19 mouse cellular contexts compared by ENCODE assay signal in the genomic region with DNA sequence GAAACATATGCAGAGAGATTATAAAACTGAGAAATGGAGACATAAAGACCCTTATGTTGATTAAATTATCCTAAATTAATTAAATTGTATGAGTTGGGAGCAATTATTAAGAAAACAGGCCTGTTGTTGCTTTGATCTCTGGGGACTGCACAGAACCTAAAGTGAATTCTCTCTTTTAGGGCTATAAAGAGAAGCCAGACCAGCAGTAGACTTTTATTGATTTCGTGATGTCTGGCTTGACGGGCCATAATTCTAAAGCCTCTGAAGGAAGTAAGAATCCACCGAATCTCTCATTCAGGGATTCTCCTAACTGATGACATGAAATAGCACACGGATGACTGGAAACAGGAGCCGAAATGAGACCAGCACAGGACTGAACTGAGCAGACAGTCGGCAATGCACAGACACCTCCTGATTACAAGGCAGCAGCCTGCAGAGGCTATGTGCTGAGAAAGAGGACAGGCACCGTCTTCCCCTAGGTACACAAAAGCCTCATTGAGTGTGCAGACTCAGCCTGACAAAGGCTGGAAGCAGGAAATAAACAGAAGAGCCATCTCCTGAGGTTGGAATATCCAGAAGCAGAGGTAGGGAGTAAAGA. TPM values are rescaled to one million over a fixed set of nuclear protein-coding genes. Genes with fewer than 3 reads are reported as not detected.
DNase-seq lines count a peak whose midpoint lies in the region; ATAC-seq lines count a peak whose summit lies in the region.
"Had no signal": no experiment of that assay in that cellular context is flagged by ENCODE, and none has a peak within 500 bp of the region (broad histone marks: within the 10 kb centered on the region; RNA-seq: fewer than 3 reads in every experiment).

No protein-coding gene starts in this region.

- H3K27me3 ChIP-seq in hindbrain, embryonic 12.5 days, result no peaks in the 10 kb centered on the region
- H3K27me3 ChIP-seq in midbrain, embryonic 13.5 days, result no peaks in the 10 kb centered on the region
- H3K27me3 ChIP-seq: kidney, embryonic 15.5 days; limb, embryonic 15.5 days had no signal

- H3K4me1 ChIP-seq in hindbrain, embryonic 12.5 days, result no peaks in the 10 kb centered on the region
- 0 out of 2 replicates have a peak, but pooled peaks cover 6% of the 10 kb centered on the region for H3K4me1 ChIP-seq in midbrain, embryonic 13.5 days (replicated peaks)
- H3K4me1 ChIP-seq: kidney, embryonic 15.5 days; limb, embryonic 15.5 days had no signal

- no peaks in the 10 kb centered on the region for H3K36me3 ChIP-seq in hindbrain, embryonic 12.5 days
- H3K36me3 ChIP-seq in midbrain, embryonic 13.5 days, result no peaks in the 10 kb centered on the region
- H3K36me3 ChIP-seq: embryonic facial prominence, embryonic 10.5 days; kidney, embryonic 15.5 days; limb, embryonic 15.5 days had no signal

- WGBS in hindbrain, embryonic 12.5 days, result 59% methylated on average over 7 of the region's 7 CpGs
- 45% methylated on average over 7 of the region's 7 CpGs for WGBS in midbrain, embryonic 13.5 days

- peak; percentile 15 for DNase-seq in embryo, embryonic 10 days (ENCODE audit: low spot score)
- DNase-seq in embryo, embryonic 9.5 days (ENCODE audit: extremely low spot score), result no peak
- DNase-seq in spleen, postnatal 10 days (ENCODE audit: low spot score in 2 of 2), result no peak
- no peak for DNase-seq in kidney, postnatal 14 days
- no peak for DNase-seq in left cerebral cortex, adult 18-20 months (ENCODE audit: low spot score in 2 of 2)
- no peak for DNase-seq in layer of hippocampus, postnatal 25 days (ENCODE audit: extremely low spot score in 1 of 2, low spot score in 1 of 2)
- DNase-seq: adrenal gland, postnatal 10 days; cerebellum, adult 9-10 months; heart, adult 11 months; lung, adult 2 months; thymus, adult 2 months had no signal

- H3K9ac ChIP-seq in hindbrain, embryonic 12.5 days, result no peak overlapping the region
- H3K9ac ChIP-seq in midbrain, embryonic 13.5 days (replicated peaks), result peak overlapping the region; percentile 61
- H3K9ac ChIP-seq: kidney, embryonic 15.5 days; limb, embryonic 15.5 days had no signal

- peak overlapping the region; percentile 90 for H3K27ac ChIP-seq in hindbrain, embryonic 12.5 days
- H3K27ac ChIP-seq in midbrain, embryonic 13.5 days, result peak overlapping the region; percentile 85
- H3K27ac ChIP-seq: embryonic facial prominence, embryonic 10.5 days; kidney, embryonic 15.5 days; layer of hippocampus, adult 2 months; limb, embryonic 15.5 days had no signal

- ATAC-seq in hindbrain, embryonic 12.5 days (ENCODE audit: low FRiP score), result peak; percentile 82
- ATAC-seq in midbrain, embryonic 13.5 days, result peak; percentile 91

- H3K4me3 ChIP-seq in hindbrain, embryonic 12.5 days, result peak overlapping the region; percentile 18; the same call in 1 of the 2 replicates
- H3K4me3 ChIP-seq in midbrain, embryonic 13.5 days (replicated peaks), result peak overlapping the region; percentile 25
- H3K4me3 ChIP-seq: embryonic facial prominence, embryonic 10.5 days; erythroblast, embryonic 14.5 days; kidney, embryonic 15.5 days; layer of hippocampus, adult 2 months; limb, embryonic 15.5 days had no signal

- no peaks in the 10 kb centered on the region; the same call in 1 of the 2 replicates for H3K9me3 ChIP-seq in hindbrain, embryonic 12.5 days (replicated peaks)
- no peaks in the 10 kb centered on the region for H3K9me3 ChIP-seq in midbrain, embryonic 13.5 days
- H3K9me3 ChIP-seq: kidney, embryonic 15.5 days; limb, embryonic 15.5 days had no signal

- H3K4me2 ChIP-seq in hindbrain, embryonic 12.5 days (replicated peaks), result peak overlapping the region; percentile 33
- H3K4me2 ChIP-seq in midbrain, embryonic 13.5 days (replicated peaks), result peak overlapping the region; percentile 36
- H3K4me2 ChIP-seq: kidney, embryonic 15.5 days; limb, embryonic 15.5 days had no signal

RNA-seq across cellular contexts. Expression of a gene that starts 11.7 kb away (rescaled TPM):
- 17.5 and 18.0 TPM in 2 replicates for polyA plus RNA-seq in hindbrain, embryonic 12.5 days (2016; fragmentation: Nextera tagmentation; extraction: Ambion mirVana)
- polyA plus RNA-seq in midbrain, embryonic 13.5 days (2015; fragmentation: Nextera tagmentation; extraction: Ambion mirVana), result 26.8 and 29.6 TPM in 2 replicates
- 1 to 10 TPM; 1.3 to 1.5 TPM for total RNA-seq in left cerebral cortex, adult 18-20 months (2021)
- total RNA-seq in layer of hippocampus, postnatal 25 days (2021), result 1 to 10 TPM; 1.4 to 1.8 TPM
- total RNA-seq: gastrocnemius, adult 18-20 months had no signal
- polyA plus RNA-seq: lung, adult 2 months had no signal

RNA-seq across cellular contexts. Expression of a gene that starts 18.8 kb away (rescaled TPM):
- polyA plus RNA-seq in hindbrain, embryonic 12.5 days (2016; fragmentation: Nextera tagmentation; extraction: Ambion mirVana), result 275 and 288 TPM in 2 replicates
- polyA plus RNA-seq in midbrain, embryonic 13.5 days (2015; fragmentation: Nextera tagmentation; extraction: Ambion mirVana), result 536 and 604 TPM in 2 replicates
- total RNA-seq in left cerebral cortex, adult 18-20 months (2021), result 100 to 1,000 TPM; 109 to 118 TPM
- total RNA-seq in layer of hippocampus, postnatal 25 days (2021), result 100 to 1,000 TPM; 120 to 150 TPM

RNA-seq across cellular contexts. Expression of a gene that starts 54.8 kb away (rescaled TPM):
- 19.1 and 21.0 TPM in 2 replicates for polyA plus RNA-seq in hindbrain, embryonic 12.5 days (2016; fragmentation: Nextera tagmentation; extraction: Ambion mirVana)
- polyA plus RNA-seq in midbrain, embryonic 13.5 days (2015; fragmentation: Nextera tagmentation; extraction: Ambion mirVana), result 23.5 and 26.4 TPM in 2 replicates
- under 1 TPM; 0.33 to 0.56 TPM for total RNA-seq in left cerebral cortex, adult 18-20 months (2021)
- total RNA-seq in layer of hippocampus, postnatal 25 days (2021), result 1 to 10 TPM; 2.6 to 2.8 TPM
- polyA plus RNA-seq: erythroblast, embryonic 14.5 days had no signal
